Mouse (Mus musculus) CH12.LX (cell line): ENCODE results near the gene Cox7b2. TPM values are rescaled to one million over a fixed set of nuclear protein-coding genes. Genes with fewer than 3 reads are reported as not detected.

Source experiments
- DNase-seq: peaks from one replicate; pipeline ENCODE4 v3.0.0-alpha.2; 2013; ENCODE audit errors: extremely low read depth
- H3K27ac ChIP-seq: 2 replicates; pipeline ENCODE4 v1.5.1; 2012; ENCODE audit warnings: low read depth, mild to moderate bottlenecking, control low read depth, moderate library complexity; ENCODE audit not compliant: insufficient read depth
- H3K27me3 ChIP-seq: replicated peaks from 2 replicates; pipeline ENCODE3; 2012; ENCODE audit warnings: inconsistent platforms
- H3K36me3 ChIP-seq, 2 experiments: replicated peaks in 1 of 2; 2 replicates each; pipeline versions ENCODE3 to v1.6.1; 2012; ENCODE audit warnings: inconsistent platforms in 1 of 2, low read length in 1 of 2, mild to moderate bottlenecking in 1 of 2, mixed read lengths in 1 of 2, moderate library complexity in 1 of 2; ENCODE audit not compliant: control insufficient read depth in 1 of 2, insufficient read depth in 1 of 2
- H3K4me1 ChIP-seq, 2 experiments: 2 replicates each; pipeline ENCODE4 v1.6.1; 2012; ENCODE audit warnings: inconsistent platforms in 1 of 2, moderate library complexity in 1 of 2; ENCODE audit not compliant: insufficient read depth in 2 of 2, control insufficient read depth in 1 of 2
- H3K4me2 ChIP-seq: 2 replicates; pipeline ENCODE4 v1.6.1; 2012; ENCODE audit warnings: low read depth, mild to moderate bottlenecking, control low read depth; ENCODE audit not compliant: poor library complexity, insufficient read depth, severe bottlenecking
- H3K4me3 ChIP-seq, 3 experiments: fragments of 150-350 bp in 1 of 3; sonication (generic) in 1 of 3; replicated peaks in 1 of 3; 2 replicates each; pipeline versions ENCODE3 to v1.5.1; 2011 to 2012; ENCODE audit warnings: low read depth in 2 of 3, low read length in 2 of 3, mild to moderate bottlenecking in 2 of 3, moderate library complexity in 2 of 3, control low read depth in 1 of 3, improper control_type of control experiment in 1 of 3, inconsistent platforms in 1 of 3, mixed read lengths in 1 of 3; ENCODE audit not compliant: poor library complexity in 1 of 3
- H3K79me2 ChIP-seq: replicated peaks from 2 replicates; pipeline ENCODE4 v1.6.1; 2012; ENCODE audit warnings: mild to moderate bottlenecking, moderate library complexity; ENCODE audit not compliant: control insufficient read depth, poor library complexity, insufficient read depth, severe bottlenecking; ENCODE audit errors: extremely low read depth
- H3K9ac ChIP-seq: 2 replicates; pipeline ENCODE4 v1.6.1; 2012; ENCODE audit warnings: low read depth, mild to moderate bottlenecking, control low read depth, moderate library complexity; ENCODE audit not compliant: insufficient read depth
- H3K9me3 ChIP-seq: replicated peaks from 2 replicates; pipeline ENCODE3; 2012; ENCODE audit warnings: low read length, inconsistent platforms, mixed read lengths
- CHD1 ChIP-seq: IDR thresholded peaks from 2 replicates; pipeline ENCODE4 v1.6.1; 2012; ENCODE audit warnings: low read depth, low read length, improper control_type of control experiment, inconsistent platforms
- ELF1 ChIP-seq: IDR thresholded peaks from 2 replicates; pipeline ENCODE4 v1.6.1; 2014; ENCODE audit warnings: low read depth, mild to moderate bottlenecking, inconsistent platforms, low read length, improper control_type of control experiment
- EP300 ChIP-seq: IDR thresholded peaks from 2 replicates; pipeline ENCODE4 v1.6.1; 2011; ENCODE audit warnings: low read length, improper control_type of control experiment
- ETS1 ChIP-seq: conservative IDR thresholded peaks from 2 replicates; pipeline ENCODE4 v1.6.1; 2012; ENCODE audit warnings: low read depth, mild to moderate bottlenecking, inconsistent platforms, low read length, improper control_type of control experiment, moderate library complexity
- IRF4 ChIP-seq: IDR thresholded peaks from 2 replicates; pipeline ENCODE4 v1.6.1; 2014; ENCODE audit warnings: low read depth, mild to moderate bottlenecking, inconsistent platforms, low read length, improper control_type of control experiment
- JUN ChIP-seq: IDR thresholded peaks from 2 replicates; pipeline ENCODE4 v1.6.1; 2011; ENCODE audit warnings: low read depth, mild to moderate bottlenecking, low read length, improper control_type of control experiment, moderate library complexity; ENCODE audit not compliant: insufficient read depth
- JUND ChIP-seq: conservative IDR thresholded peaks from 2 replicates; pipeline ENCODE4 v1.6.1; 2011; ENCODE audit warnings: low read depth, low read length, improper control_type of control experiment
- MAFK ChIP-seq: IDR thresholded peaks from 2 replicates; pipeline ENCODE4 v1.6.1; 2011; ENCODE audit warnings: low read length, improper control_type of control experiment; ENCODE audit not compliant: insufficient replicate concordance
- MAX ChIP-seq: IDR thresholded peaks from 2 replicates; pipeline ENCODE4 v1.6.1; 2011; ENCODE audit warnings: low read length, improper control_type of control experiment
- MEF2A ChIP-seq: IDR thresholded peaks from 2 replicates; pipeline ENCODE4 v1.6.1; 2014; ENCODE audit warnings: low read depth, mild to moderate bottlenecking, inconsistent platforms, low read length, improper control_type of control experiment, borderline replicate concordance
- SIN3A ChIP-seq: IDR thresholded peaks from 2 replicates; pipeline ENCODE4 v1.6.1; 2012; ENCODE audit warnings: low read length, improper control_type of control experiment, inconsistent platforms
- TCF12 ChIP-seq: IDR thresholded peaks from 2 replicates; pipeline ENCODE4 v1.6.1; 2014; ENCODE audit warnings: low read depth, mild to moderate bottlenecking, inconsistent platforms, low read length, improper control_type of control experiment
- ZNF384 ChIP-seq: IDR thresholded peaks from 2 replicates; pipeline ENCODE4 v1.6.1; 2012; ENCODE audit warnings: low read depth, low read length, improper control_type of control experiment, inconsistent platforms
- dilution Hi-C: fragments of 300-500 bp; cut with MboI; formaldehyde crosslinking; loops from 2 replicates; pipeline ENCODE4 v1.14.3; 2020; ENCODE audit warnings: low sequenced_read_pairs; ENCODE audit not compliant: extremely low pct_unique_long_range_greater_than_20kb, extremely low pct_ligation_motif_present
- in situ Hi-C: fragments of 300-500 bp; cut with MboI; formaldehyde crosslinking; loops from 3 replicates; pipeline ENCODE4 v1.14.3; 2019; ENCODE audit warnings: low sequenced_read_pairs, low pct_ligation_motif_present, low pct_unique_long_range_greater_than_20kb, mixed read lengths
- polyA plus RNA-seq: library from polyadenylated mRNA; unstranded; fragments of >175 nt; gene quantifications from 2 replicates; pipeline ENCODE4 v1.2.1, GENCODE M21; 2012; ENCODE audit warnings: low read depth; ENCODE audit not compliant: insufficient read length
- total RNA-seq, 2 experiments: library from RNA; depleted of rRNA; stranded (reverse); fragments of 300-350 nt in 1 of 2; fragments of >200 nt in 1 of 2; gene quantifications; 2 replicates each; pipeline ENCODE4 v1.2.3; 2012 to 2014

Cox7b2 gene
- total and polyA plus RNA-seq, 3 experiments: not detected

DNA sequence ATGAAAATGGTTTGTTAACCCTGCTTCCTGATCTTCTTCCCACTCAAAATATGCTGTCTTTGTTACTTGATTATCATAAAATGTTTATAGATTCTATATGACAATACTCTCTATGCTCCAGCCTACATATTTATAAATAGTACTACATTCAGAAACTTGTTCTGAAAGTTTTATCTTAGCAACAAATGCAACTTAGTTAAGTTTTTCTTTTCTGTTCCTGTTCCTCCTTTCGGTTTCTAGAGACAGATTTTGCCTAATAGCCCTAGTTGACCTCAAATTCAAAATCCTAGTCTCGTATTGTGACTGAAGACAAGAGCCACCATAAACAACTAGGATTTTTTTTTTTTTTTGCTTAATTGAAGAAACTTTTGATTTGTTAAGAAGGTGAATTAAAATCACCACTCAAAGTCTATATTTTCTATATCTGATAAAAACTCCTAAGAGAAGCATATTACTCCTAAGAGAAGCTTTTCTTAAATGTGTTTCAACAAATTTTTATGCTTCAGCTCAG, 45.8 kb upstream of the Cox7b2 start:
- Histone ChIP-seq H3K27me3 (no peaks in the 10 kb centered on the region), H3K4me1 (peaks cover 5 to 27% of the 10 kb centered on the region in 2 experiments), H3K9ac (no peak overlapping the region; the same call in 1 of the 2 replicates), H3K9me3 (no peaks in the 10 kb centered on the region), H3K4me3 (no peak overlapping the region), H3K27ac (no peak overlapping the region), H3K4me2 (no peak overlapping the region), H3K36me3 (no peaks in the 10 kb centered on the region), H3K79me2 (no peaks in the 10 kb centered on the region)
- dilution Hi-C loops: no loop called here
- peak; percentile 50 for DNase-seq
- in situ Hi-C loops: no loop called here
- TF ChIP-seq CHD1: peak; percentile 38; the same call in 1 of the 2 replicates
- no peak for TF ChIP-seq SIN3A
- TF ChIP-seq MEF2A: peak; percentile 82
- TF ChIP-seq JUN: peak; percentile 14; the same call in 1 of the 2 replicates
- peak; percentile 27; the same call in 1 of the 2 replicates for TF ChIP-seq JUND
- peak; percentile 12; the same call in 1 of the 2 replicates for TF ChIP-seq ETS1
- 0 out of 2 replicates have a peak, but pooled peaks have one; percentile 33 for TF ChIP-seq TCF12
- peak; percentile 91 for TF ChIP-seq ZNF384
- TF ChIP-seq ELF1: no peak
- peak; percentile 91 for TF ChIP-seq EP300
- TF ChIP-seq IRF4: peak; percentile 89
- TF ChIP-seq MAX: no peak
- TF ChIP-seq MAFK: peak; percentile 32; the same call in 1 of the 2 replicates

DNA sequence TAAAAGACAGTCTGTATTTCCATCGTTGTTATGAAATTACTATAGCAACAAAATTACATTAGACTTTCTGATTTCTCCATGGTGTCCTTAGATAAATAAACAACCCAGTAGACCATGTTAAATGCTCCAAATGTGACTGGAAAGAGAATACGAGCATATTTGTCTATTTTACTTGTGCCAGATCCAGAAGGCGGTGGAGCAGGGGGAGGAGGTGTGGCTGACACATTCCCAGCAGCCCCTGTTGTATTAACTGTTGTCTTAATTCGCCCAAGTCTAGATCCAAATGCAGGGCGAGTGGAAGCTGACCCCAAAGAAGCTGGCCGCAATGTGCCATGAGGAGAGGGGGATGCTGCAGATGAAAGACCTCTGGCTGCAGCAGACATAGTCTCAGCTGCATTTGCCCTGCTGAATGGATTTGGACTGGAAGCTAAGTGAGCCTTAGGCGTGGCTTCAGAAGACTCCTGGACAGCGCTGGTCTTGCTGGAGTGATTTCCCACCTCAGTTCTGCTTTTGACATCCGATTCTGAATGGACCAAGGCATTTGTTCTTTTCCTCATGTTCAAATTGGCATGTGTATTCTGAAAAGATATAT, 23.7 kb upstream of the Cox7b2 start:
- Histone ChIP-seq H3K4me1 (no peaks in the 10 kb centered on the region), H3K9me3 (no peaks in the 10 kb centered on the region), H3K36me3 (no peaks in the 10 kb centered on the region), H3K27ac (no peak overlapping the region), H3K27me3 (no peaks in the 10 kb centered on the region), H3K4me3 (no peak overlapping the region), H3K9ac (no peak overlapping the region), H3K4me2 (no peak overlapping the region), H3K79me2 (no peaks in the 10 kb centered on the region)
- dilution Hi-C loops: no loop called here
- in situ Hi-C loops: no loop called here
- no peak for DNase-seq
- no peak for TF ChIP-seq JUN
